Mouse (Mus musculus): ENCODE measurements around the gene Herc4. TPM values are rescaled to one million over a fixed set of nuclear protein-coding genes. Genes with fewer than 3 reads are reported as not detected.

Herc4 gene
- polyA plus RNA-seq, 1 experiment from 2014 or later, result 43.3 TPM

DNA sequence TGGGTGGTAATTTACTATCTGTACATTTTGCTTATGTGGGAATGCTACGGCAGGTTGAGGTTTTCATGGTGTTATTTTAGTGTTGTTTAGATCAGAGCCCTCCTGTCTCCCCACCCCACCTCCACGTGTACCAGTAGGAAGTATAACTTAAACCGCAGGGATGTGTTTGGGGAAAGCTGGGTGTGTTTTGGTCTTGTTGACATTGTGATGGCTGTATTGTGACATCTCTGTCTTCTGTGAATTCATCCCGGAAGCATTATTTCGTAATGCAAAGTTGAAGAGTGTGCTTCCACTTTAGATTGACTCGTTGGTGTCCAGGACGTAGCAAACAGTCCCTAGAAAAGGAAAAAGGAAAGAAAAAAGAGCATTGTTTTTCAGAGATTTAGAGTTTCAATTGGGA is 3.8 kb downstream of the Herc4 start:
- no peak for DNase-seq (ENCODE audit: low spot score)

GRCm38 (mm10) chr10:63248421-63248820 is 4.8 kb downstream of the Herc4 start:
- no peak for DNase-seq (ENCODE audit: low spot score)

- no peak for DNase-seq (ENCODE audit: low spot score)
These were observed 15.1 kb downstream of the Herc4 start for GRCm38 (mm10) chr10:63258696-63259095.

- no peak for DNase-seq (ENCODE audit: low spot score)
These were observed 15.7 kb downstream of the Herc4 start for GRCm38 (mm10) chr10:63259340-63259739.

- no peak for DNase-seq (ENCODE audit: low spot score)
These were observed 24.3 kb downstream of the Herc4 start for GRCm38 (mm10) chr10:63267941-63268340.

GRCm38 (mm10) chr10:63272401-63272800 is 28.8 kb downstream of the Herc4 start:
- DNase-seq (ENCODE audit: low spot score), result no peak

- no peak for DNase-seq (ENCODE audit: low spot score)
These were observed 29.3 kb downstream of the Herc4 start for GRCm38 (mm10) chr10:63272868-63273267.

- no peak for DNase-seq (ENCODE audit: low spot score)
These were observed 33.4 kb downstream of the Herc4 start for GRCm38 (mm10) chr10:63277010-63277409.

DNA sequence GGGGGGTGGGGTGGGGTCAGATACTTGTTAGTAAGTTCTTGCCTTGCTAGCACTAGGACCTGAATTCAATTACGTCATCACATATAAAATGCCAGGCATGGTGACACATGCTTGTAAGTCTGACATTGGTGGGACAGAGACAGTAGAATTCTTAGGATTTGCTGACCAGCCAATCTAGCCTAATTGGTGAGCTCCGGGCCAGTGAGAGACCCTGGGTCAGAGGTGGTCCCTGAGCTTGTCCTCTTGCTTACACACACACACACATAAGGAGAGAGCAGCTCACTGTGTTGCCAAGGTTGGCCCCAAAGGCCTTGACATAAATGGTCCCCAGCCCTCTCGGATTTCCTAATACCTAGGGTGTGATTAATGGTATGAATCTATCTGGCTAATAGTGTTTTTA is 36.2 kb downstream of the Herc4 start:
- no peak for DNase-seq (ENCODE audit: low spot score)

- no peak for DNase-seq (ENCODE audit: low spot score)
These were observed 38.8 kb downstream of the Herc4 start for GRCm38 (mm10) chr10:63282417-63282816.

DNA sequence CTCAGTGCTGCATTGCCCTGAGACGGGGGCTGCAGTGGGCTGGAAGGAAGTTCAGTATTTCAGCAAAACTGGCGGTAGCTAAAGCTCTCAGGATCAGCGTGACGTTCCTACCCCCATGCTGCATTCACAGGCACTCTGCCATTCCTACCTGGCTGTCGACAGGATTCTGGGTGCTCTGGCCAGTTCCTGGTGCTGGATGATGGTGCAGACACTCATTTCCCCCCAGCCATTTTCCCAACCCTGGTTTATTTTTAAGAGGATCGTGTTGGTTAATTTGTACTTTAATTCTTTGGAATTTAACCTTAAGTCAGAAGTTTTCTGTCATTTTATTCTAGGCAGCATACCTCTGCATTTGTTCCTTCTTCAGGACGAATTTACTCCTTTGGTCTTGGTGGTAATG is 39.2 kb downstream of the Herc4 start:
- no peak for DNase-seq (ENCODE audit: low spot score)

DNA sequence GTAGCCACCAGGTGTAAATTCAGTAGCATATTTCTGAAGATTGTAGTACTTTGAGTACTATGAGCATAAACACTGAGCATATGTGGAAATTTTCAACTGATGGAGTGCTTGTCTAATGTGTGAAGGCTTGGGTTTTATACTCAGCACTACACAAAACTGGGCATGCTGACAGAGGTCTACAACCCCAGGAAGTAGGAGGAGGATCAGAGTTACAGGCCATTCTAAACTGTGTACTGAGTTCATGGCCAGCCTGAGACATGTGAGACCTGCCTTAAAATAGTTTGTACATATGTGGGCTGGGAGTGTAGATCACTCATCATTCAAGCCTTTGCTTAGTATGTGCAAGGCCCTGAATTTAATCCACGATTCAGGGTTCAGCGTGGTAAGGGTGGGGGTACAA is 58.7 kb downstream of the Herc4 start:
- no peak for DNase-seq (ENCODE audit: low spot score)

- DNase-seq (ENCODE audit: low spot score), result peak; percentile 78
These were observed 65.2 kb downstream of the Herc4 start for GRCm38 (mm10) chr10:63308582-63309366.

DNA sequence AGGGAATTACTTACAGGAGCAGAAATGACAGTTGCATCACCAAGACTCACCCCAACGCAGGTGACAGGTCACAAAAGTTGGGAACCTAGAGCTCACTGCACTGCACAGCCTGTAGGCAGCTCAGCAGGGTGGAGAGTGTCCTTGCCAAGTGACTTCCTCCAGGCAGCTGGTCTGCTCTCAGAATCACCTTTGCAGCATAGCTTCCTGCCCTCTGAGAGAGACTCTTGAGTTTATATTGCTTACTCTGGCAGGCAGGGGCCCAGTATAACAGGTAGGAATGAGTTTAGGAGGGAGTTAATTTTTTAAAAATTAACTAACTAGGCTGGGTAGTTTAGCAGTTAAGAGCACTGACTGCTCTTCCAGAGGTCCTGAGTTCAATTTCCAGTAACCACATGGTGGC is 70.1 kb downstream of the Herc4 start:
- no peak for DNase-seq (ENCODE audit: low spot score)

DNA sequence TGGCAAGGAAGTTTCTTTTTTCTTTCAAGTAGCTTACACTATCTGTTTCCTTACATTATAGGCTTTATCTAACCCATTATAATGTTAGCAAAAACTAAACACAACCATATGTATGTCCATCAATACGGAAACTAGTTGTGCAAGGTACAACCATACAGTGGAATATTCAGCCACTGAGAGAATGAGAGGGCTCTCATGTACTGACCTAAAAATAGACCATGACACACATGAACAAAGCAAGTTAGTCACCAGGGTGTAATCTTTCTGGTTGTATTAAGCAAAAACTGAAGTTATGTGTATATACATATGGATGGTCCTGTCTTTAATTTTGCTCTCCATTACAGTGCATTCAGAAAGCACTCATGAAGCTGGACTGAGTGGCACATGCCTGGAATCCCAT is 83.5 kb downstream of the Herc4 start:
- DNase-seq (ENCODE audit: low spot score), result no peak

GRCm38 (mm10) chr10:63336901-63337300 is 93.3 kb downstream of the Herc4 start:
- DNase-seq (ENCODE audit: low spot score), result no peak

DNA sequence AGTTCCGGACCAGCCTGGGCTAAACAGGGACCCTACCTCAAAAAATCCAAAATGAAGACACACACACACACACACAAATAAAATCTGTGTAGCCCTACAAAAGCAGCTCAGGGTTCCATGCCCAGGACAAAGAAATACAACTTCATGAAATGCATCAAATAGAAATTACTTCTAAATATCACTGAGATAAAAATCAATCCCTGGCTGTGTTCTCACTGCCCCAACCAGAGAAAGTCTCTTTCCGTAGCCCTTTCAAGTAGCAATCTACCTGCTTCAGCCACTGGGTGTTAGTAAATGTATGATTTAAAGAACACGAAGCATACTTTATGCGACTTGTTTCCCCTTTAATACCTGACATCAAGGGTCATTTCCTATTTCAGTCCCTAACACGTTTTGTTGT is 93.7 kb downstream of the Herc4 start:
- no peak for DNase-seq (ENCODE audit: low spot score)

DNA sequence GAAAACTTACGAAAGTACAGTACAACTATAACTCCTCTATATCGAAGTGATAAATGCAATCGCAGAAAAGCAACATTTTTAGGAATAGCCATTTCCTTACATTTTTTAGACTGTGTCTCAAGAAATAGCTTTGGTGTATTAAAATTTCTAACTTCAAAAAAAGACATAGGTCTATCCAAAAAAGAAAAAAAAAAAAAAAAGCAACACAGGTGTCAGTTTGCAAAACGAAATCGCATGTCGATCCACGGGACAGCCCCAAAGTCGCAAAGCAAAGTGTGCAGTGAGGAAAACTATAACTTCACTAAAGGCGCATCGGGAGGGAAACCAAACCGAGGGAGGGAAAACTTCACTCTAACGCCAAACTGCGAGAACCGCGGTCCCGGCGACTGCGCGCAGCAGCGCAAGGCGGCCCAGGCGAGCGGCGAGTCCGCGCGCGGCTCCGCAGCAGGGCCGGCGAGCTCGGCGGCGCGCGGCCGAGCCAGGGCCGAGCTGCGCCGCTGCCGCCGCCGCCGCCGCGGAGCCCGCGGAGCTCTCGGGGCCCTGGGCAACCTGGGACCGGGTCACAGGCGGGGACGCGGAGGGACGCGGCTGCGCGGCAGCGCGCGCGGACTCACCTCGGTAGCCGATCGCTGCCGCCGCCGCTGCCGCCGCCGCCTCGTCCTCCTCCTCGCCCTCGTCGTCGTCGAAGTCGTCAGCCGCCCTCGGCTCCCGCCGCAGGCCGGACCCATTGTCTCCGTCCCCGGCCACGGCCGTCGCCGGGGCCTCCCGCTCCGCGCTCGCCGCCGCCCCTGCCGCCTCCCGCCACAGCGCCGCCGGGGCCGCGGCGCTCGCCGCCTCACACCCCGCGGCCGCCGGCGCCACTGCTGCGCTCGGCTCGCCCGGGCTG is 94.6 kb downstream of the Herc4 start:
- peak; percentile 57 for DNase-seq (ENCODE audit: low spot score)

- DNase-seq (ENCODE audit: low spot score), result peak; percentile 86
These were observed 95.5 kb downstream of the Herc4 start for GRCm38 (mm10) chr10:63338914-63339643.

DNA sequence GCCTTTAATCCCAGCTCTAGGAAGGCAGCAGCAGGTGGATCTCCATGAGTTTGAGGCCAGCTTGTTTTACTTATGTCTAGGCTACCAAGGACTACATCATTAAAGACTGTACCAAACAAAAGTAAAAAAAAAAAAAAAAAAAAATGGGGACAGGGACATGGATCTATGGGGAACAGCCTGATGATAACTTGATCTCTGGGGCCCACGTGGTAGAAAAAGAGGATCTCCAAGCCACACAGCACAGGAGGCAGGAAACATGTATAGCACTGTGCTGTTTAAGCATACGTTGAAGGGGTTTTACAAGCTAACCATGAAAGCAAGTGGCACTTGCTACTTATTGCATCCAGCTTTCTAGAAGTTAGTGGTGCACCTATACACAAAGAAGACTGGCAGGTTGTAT is 97.7 kb downstream of the Herc4 start:
- DNase-seq (ENCODE audit: low spot score), result no peak

DNA sequence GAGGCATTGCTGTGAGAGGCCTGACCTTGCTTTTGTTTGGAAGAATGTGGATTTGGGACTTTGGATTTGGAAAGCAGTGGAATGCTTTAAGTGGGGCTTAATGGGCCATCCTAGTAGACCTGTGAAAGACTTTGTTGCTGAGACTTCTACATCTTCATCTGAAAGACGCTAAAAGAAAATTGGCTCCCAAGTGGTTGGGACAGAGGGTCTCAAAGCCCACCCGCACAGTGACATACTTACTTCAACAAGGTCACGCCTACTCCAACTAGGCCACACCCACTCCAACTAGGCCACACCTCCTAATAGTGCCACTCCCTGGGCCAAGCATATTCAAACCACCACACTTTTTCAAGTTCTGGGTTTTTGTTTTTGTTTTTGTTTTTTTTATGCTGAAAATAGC is 101.1 kb downstream of the Herc4 start:
- no peak for DNase-seq (ENCODE audit: low spot score)

DNA sequence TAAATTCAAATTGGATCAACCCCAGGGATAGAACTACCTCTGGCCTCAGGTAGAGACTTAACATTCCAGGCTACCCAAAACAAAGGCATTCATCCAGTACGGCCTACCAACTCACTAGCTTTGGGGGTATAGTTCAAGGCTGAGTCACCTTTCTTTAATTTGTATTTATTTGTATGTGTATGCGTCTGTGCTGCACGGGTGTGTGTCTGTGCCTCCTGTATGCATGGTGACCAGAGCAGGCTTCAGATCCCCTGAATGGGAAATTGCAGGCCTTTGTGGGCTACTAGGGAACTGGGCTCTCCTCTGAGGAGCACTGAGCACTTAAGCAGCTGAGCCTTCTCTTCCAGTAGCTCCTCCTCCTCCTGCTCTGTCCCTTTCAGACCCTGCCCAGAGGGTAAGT is 104.7 kb downstream of the Herc4 start:
- no peak for DNase-seq (ENCODE audit: low spot score)
